8 mouse cellular contexts compared by ENCODE assay signal in the genomic region with DNA sequence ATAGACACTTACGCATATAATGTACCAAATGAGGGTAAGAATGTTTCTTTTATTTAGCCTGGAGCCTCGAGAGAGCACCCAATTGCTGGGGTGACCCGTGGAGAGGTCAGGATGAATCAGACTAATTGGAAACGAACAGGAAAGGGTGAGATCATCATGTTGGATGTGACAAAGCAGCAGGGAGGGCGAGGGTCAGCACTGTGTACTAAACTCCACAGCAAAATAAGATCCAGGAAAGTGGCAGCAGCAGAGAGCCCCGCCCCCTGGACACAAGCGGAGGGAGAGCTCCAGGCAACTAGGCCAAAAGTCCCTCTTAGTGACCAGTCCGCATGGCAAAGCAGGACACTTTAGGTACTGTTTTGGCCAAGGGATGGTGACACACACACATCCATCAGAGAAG. TPM values are rescaled to one million over a fixed set of nuclear protein-coding genes. Genes with fewer than 3 reads are reported as not detected.
DNase-seq lines count a peak whose midpoint lies in the region; ATAC-seq lines count a peak whose summit lies in the region.

No protein-coding gene starts in this region.

- no peak for ATAC-seq in liver, embryonic 11.5 days (replicated peaks; ENCODE audit: low FRiP score)

- H3K9me3 ChIP-seq in liver, embryonic 11.5 days (ENCODE audit: control insufficient read depth, low read length): no peaks in the 10 kb centered on the region

- peaks cover 14% of the 10 kb centered on the region for H3K4me1 ChIP-seq in liver, embryonic 11.5 days (replicated peaks; ENCODE audit: control insufficient read depth, insufficient read depth, low read length)

- H3K36me3 ChIP-seq in liver, embryonic 11.5 days (ENCODE audit: control insufficient read depth, insufficient read depth, low read length): no peaks in the 10 kb centered on the region

- no peak overlapping the region for H3K4me2 ChIP-seq in liver, embryonic 11.5 days

- WGBS in liver, embryonic 11.5 days: 58% methylated on average over 8 of the region's 8 CpGs

- no peaks in the 10 kb centered on the region for H3K27me3 ChIP-seq in liver, embryonic 11.5 days (replicated peaks; ENCODE audit: control insufficient read depth, insufficient read depth, low read length)

- intact Hi-C loops in heart, postnatal 25 days (cut with DNase I): no loop called here

- H3K9ac ChIP-seq in liver, embryonic 11.5 days (ENCODE audit: low read depth, low read length): no peak overlapping the region

- no peak overlapping the region for H3K27ac ChIP-seq in liver, embryonic 11.5 days (ENCODE audit: low read depth, low read length)

- peak; percentile 43 for DNase-seq in liver
- DNase-seq in liver, embryonic 11.5 days (ENCODE audit: low spot score): no peak
- peak; percentile 55 for DNase-seq in adrenal gland, adult 8-10 months
- DNase-seq in heart, postnatal 25 days (ENCODE audit: low spot score): peak; percentile 79
- peak; percentile 32 for DNase-seq in retina, embryonic 14.5 days (ENCODE audit: low spot score)
- no peak for DNase-seq in right cerebral cortex, adult 2 months (ENCODE audit: low spot score in 2 of 2)
- no peak for DNase-seq in right cerebral cortex, postnatal 25 days
- no peak for DNase-seq in layer of hippocampus, adult 9-10 months (ENCODE audit: low spot score)

- no peak overlapping the region for H3K4me3 ChIP-seq in liver, embryonic 11.5 days (ENCODE audit: low read depth, low read length)

RNA-seq across cellular contexts. Expression of a gene that starts 18.4 kb away (rescaled TPM):
- polyA plus RNA-seq in liver, embryonic 11.5 days (2014; fragmentation: Nextera tagmentation; extraction: Ambion mirVana): 10.4 and 11.2 TPM in 2 replicates
- total RNA-seq in adrenal gland, adult 8-10 months (2022): 100 to 1,000 TPM in 1 of 4 experiments, 10 to 100 TPM in 2, 1 to 10 TPM in 1; 8.6 to 127 (median 15.7) TPM
- total RNA-seq in heart, postnatal 25 days (2021): 10 to 100 TPM; 18.7 to 29.0 TPM

Comparison
In these comparisons a context has a peak if more than half of its experiments do, and no peak if none do; other contexts are left out.
1. DNase-seq: peak in liver (single experiment), adrenal gland, adult 8-10 months (single experiment), heart, postnatal 25 days (single experiment) and retina, embryonic 14.5 days (single experiment); none in liver, embryonic 11.5 days (single experiment), right cerebral cortex, adult 2 months (0 of 2), right cerebral cortex, postnatal 25 days (single experiment) and layer of hippocampus, adult 9-10 months (single experiment).